Mouse (Mus musculus) kidney, postnatal 0 days (tissue): ENCODE data around the gene Calm5. TPM values are rescaled to one million over a fixed set of nuclear protein-coding genes. Genes with fewer than 3 reads are reported as not detected.
"Not testable (repeated sequence)": the region's sequence is repeated elsewhere in the genome, so short reads cannot be mapped to it uniquely, and the experiment has no call there.

Experiments used
- ATAC-seq: fragments of 200-750 bp; cut with Nextera tagmentation; replicated peaks from 2 replicates; pipeline ENCODE4 v1.8.0; 2017; ENCODE audit warnings: low read depth, moderate number of reproducible peaks, moderate TSS enrichment, moderate library complexity; ENCODE audit not compliant: low FRiP score
- DNase-seq: peaks from one replicate; pipeline ENCODE4 v3.0.0-alpha.2; 2016; ENCODE audit warnings: low spot score
- H3K27ac ChIP-seq: fragments of 300-500 bp; sonication (generic); 2 replicates; pipeline ENCODE4 v1.5.1; 2014; ENCODE audit warnings: mild to moderate bottlenecking
- H3K27me3 ChIP-seq: fragments of 300-500 bp; sonication (generic); 2 replicates; pipeline ENCODE4 v1.6.1; 2014; ENCODE audit warnings: low read length, mixed read lengths; ENCODE audit not compliant: insufficient read depth
- H3K36me3 ChIP-seq: fragments of 300-500 bp; sonication (generic); 2 replicates; pipeline ENCODE4 v1.6.1; 2014; ENCODE audit warnings: low read length, mixed read lengths; ENCODE audit not compliant: insufficient read depth
- H3K4me1 ChIP-seq: fragments of 300-500 bp; sonication (generic); replicated peaks from 2 replicates; pipeline ENCODE4 v1.6.1; 2014; ENCODE audit warnings: antibody characterized with exemption, low read length, mixed read lengths; ENCODE audit not compliant: insufficient read depth
- H3K4me2 ChIP-seq: fragments of 300-500 bp; sonication (generic); 2 replicates; pipeline ENCODE4 v1.6.1; 2014; ENCODE audit warnings: mild to moderate bottlenecking, low read length, moderate library complexity, mixed read lengths
- H3K4me3 ChIP-seq: fragments of 300-500 bp; sonication (generic); replicated peaks from 2 replicates; pipeline ENCODE4 v1.5.1; 2014; ENCODE audit warnings: low read depth, low read length
- H3K9ac ChIP-seq: fragments of 300-500 bp; sonication (generic); 2 replicates; pipeline ENCODE4 v1.6.1; 2014; ENCODE audit warnings: low read depth, low read length
- H3K9me3 ChIP-seq: fragments of 300-500 bp; sonication (generic); replicated peaks from 2 replicates; pipeline ENCODE4 v1.6.1; 2016; ENCODE audit warnings: low read length, inconsistent platforms, mixed read lengths
- CTCF ChIP-seq: IDR thresholded peaks from 2 replicates; pipeline ENCODE4 v1.5.1; 2016; ENCODE audit warnings: antibody characterized with exemption, low read depth, mild to moderate bottlenecking, moderate library complexity
- WGBS: fragments of 180-500 bp; shearing (Covaris S2); extraction: QIAGEN DNeasy Blood & Tissue Kit; methylation state at CpG from one replicate; pipeline ENCODE4 v1.1.7; 2014; 5-methylcytosine and 5-hydroxymethylcytosine counted together
- polyA plus RNA-seq: library from polyadenylated mRNA; unstranded; fragments of >200 nt; fragmentation: Nextera tagmentation; extraction: Ambion mirVana; gene quantifications from 2 replicates; pipeline ENCODE4 v1.2.1, GENCODE M21; 2015

Gene Calm5
- not detected in 2 replicates for polyA plus RNA-seq

- 85% methylated on average over 3 of the region's 3 CpGs for WGBS
- not testable (repeated sequence) for ATAC-seq, H3K27me3 ChIP-seq, H3K36me3 ChIP-seq, H3K27ac ChIP-seq, H3K9me3 ChIP-seq, H3K4me3 ChIP-seq, DNase-seq, H3K4me2 ChIP-seq, H3K4me1 ChIP-seq, H3K9ac ChIP-seq
Observed at GRCm38 (mm10) chr13:3853648-3854333, at the start of gene Calm5. Gene Calm5, plus strand, starts transcription at chr13:3854173.

GRCm38 (mm10) chr13:3804186-3804585 is 49.8 kb upstream of the Calm5 start, which contains the start of gene Calml3:
Gene Calml3, minus strand, starts transcription at chr13:3804316.
- ATAC-seq (peak; percentile 82; the same call in 1 of the 2 replicates), DNase-seq (peak; percentile 9)
- Histone ChIP-seq H3K4me1 (peaks cover 4% of the 10 kb centered on the region), H3K36me3 (no peaks in the 10 kb centered on the region), H3K9me3 (no peaks in the 10 kb centered on the region), H3K9ac (no peak within 1 kb of the TSS), H3K4me2 (no peak within 1 kb of the TSS), H3K27ac (0 out of 2 replicates have a peak within 1 kb of the TSS, but pooled peaks have one; percentile 2), H3K27me3 (no peaks in the 10 kb centered on the region), H3K4me3 (no peak within 1 kb of the TSS)
- TF ChIP-seq CTCF: no peak
- WGBS: 51% methylated on average over 13 of the region's 13 CpGs

- no peak for ATAC-seq
- Histone ChIP-seq H3K27ac (0 out of 2 replicates have a peak overlapping the region, but pooled peaks have one; percentile 2), H3K9ac (no peak overlapping the region)
Observed at GRCm38 (mm10) chr13:3805132-3805531, 48.8 kb upstream of the Calm5 start.

GRCm38 (mm10) chr13:3805638-3806037 is 48.3 kb upstream of the Calm5 start:
- no peak overlapping the region for H3K9ac ChIP-seq
- no peak for DNase-seq
- 62% methylated on average over 5 of the region's 5 CpGs for WGBS

More at GRCm38 (mm10) chr13:3805132-3805531, 48.8 kb upstream of the Calm5 start:
- Histone ChIP-seq H3K36me3 (no peaks in the 10 kb centered on the region), H3K4me2 (no peak overlapping the region), H3K27me3 (no peaks in the 10 kb centered on the region), H3K4me1 (peaks cover 4% of the 10 kb centered on the region), H3K9me3 (no peaks in the 10 kb centered on the region), H3K4me3 (no peak overlapping the region)
- 40% methylated on average over 2 of the region's 2 CpGs for WGBS
- peak; percentile 43 for DNase-seq
- no peak for TF ChIP-seq CTCF

GRCm38 (mm10) chr13:3807131-3807827 is 46.7 kb upstream of the Calm5 start:
- no peak for ATAC-seq
- no peak overlapping the region for H3K9ac ChIP-seq
- DNase-seq: no peak
- no peak for TF ChIP-seq CTCF
- H3K9me3 ChIP-seq: no peaks in the 10 kb centered on the region
- peaks cover 4% of the 10 kb centered on the region for H3K4me1 ChIP-seq
- no peaks in the 10 kb centered on the region for H3K27me3 ChIP-seq
- WGBS: 79% methylated on average over 7 of the region's 7 CpGs
- H3K4me2 ChIP-seq: no peak overlapping the region
- H3K36me3 ChIP-seq: no peaks in the 10 kb centered on the region
- H3K27ac ChIP-seq: no peak overlapping the region
- no peak overlapping the region for H3K4me3 ChIP-seq

More at GRCm38 (mm10) chr13:3805638-3806037, 48.3 kb upstream of the Calm5 start:
- no peaks in the 10 kb centered on the region for H3K9me3 ChIP-seq
- H3K4me3 ChIP-seq: no peak overlapping the region
- peaks cover 4% of the 10 kb centered on the region for H3K4me1 ChIP-seq
- no peaks in the 10 kb centered on the region for H3K36me3 ChIP-seq
- no peak for ATAC-seq
- H3K27ac ChIP-seq: no peak overlapping the region
- no peak overlapping the region for H3K4me2 ChIP-seq
- TF ChIP-seq CTCF: no peak
- no peaks in the 10 kb centered on the region for H3K27me3 ChIP-seq

GRCm38 (mm10) chr13:3818012-3818739 is 35.8 kb upstream of the Calm5 start:
- Histone ChIP-seq H3K4me1 (no peaks in the 10 kb centered on the region), H3K27me3 (no peaks in the 10 kb centered on the region), H3K9ac (no peak overlapping the region), H3K4me2 (no peak overlapping the region), H3K36me3 (no peaks in the 10 kb centered on the region), H3K27ac (no peak overlapping the region), H3K9me3 (no peaks in the 10 kb centered on the region), H3K4me3 (no peak overlapping the region)
- TF ChIP-seq CTCF: no peak
- DNase-seq: no peak
- no peak for ATAC-seq
- WGBS: 75% methylated on average over 5 of the region's 5 CpGs
